Mouse (Mus musculus): ENCODE measurements at regions not wholly inside any gene's neighbourhood (a gene's known extent, or its start where the extent isn't known, plus 50 kb on each side); places are given as distances from the start of the nearest gene placed in this dataset.

GRCm38 (mm10) chr9:66651306-66651705, 58.4 kb upstream of the Usp3 start:
- TF ChIP-seq FLI1 (IDR thresholded peaks at IDR 0.05; ENCODE audit: low read length) (no peak), GATA1 (IDR thresholded peaks at IDR 0.05; ENCODE audit: borderline replicate concordance, low read length) (no peak)
